Mouse (Mus musculus) cerebellum, adult 11 months (tissue): ENCODE data around the gene Tuba8.

Experiments used
- DNase-seq: peaks from one replicate; pipeline ENCODE4 v3.0.0; 2022

Tuba8 gene

DNA sequence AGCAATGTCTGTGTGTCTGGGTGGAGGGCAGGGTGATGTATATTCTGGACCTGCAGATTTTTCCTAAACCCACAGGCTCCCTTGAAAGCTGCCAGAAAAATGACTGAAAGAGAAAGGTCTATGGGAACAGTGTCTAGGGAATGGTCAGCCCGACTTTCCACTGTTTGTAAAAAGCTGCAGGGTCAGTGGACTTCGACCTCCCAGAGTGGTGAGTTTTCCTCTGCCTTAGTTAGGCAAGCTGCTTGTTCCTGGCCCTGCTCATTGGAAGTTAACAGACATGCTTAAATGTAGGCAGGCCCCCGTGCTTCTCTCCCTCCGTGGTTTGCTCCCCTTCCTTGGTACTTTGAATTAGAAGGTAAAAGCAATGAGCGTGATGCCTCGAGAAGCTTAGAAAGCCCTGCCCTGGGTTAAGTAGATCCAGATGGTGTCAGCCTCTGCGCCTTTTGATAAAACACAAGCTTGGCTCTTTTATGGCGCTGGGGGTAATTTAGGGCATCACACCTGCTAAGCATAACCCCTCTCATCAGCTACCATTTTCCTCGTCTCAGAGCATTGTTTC, 12.6 kb upstream of the Tuba8 start:
- no peak for DNase-seq

- no peak for DNase-seq
Measured at GRCm38 (mm10) chr6:121200458-121200857, 10.0 kb upstream of the Tuba8 start.

- DNase-seq: no peak
Measured at GRCm38 (mm10) chr6:121202026-121202425, 8.5 kb upstream of the Tuba8 start.

- DNase-seq: no peak
Measured at GRCm38 (mm10) chr6:121206481-121206880, 4.0 kb upstream of the Tuba8 start.

DNA sequence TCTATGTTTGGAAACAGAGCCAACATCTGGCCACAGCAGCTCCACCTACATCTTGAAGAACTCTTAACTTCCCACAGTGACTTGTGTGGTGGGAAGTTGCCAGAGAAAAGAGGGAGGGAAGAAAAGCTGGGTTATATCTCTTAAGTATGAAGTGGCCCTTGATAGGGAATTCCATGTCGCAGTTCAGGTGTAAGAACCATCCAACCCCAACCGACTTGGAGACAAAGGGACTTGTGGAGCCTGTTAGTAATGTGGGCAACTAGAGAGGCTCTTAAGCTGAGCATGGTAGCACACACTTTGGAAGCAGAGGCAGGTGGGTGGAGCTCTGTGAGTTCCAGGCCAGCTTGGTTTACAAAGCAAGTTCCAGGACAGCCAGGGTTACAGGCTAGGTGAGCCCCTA, 912 bp upstream of the Tuba8 start:
- no peak for DNase-seq

GRCm38 (mm10) chr6:121210926-121211289, 412 bp downstream of the Tuba8 start:
- no peak for DNase-seq

GRCm38 (mm10) chr6:121211743-121212142, 1.2 kb downstream of the Tuba8 start:
- DNase-seq: peak; percentile 24

DNA sequence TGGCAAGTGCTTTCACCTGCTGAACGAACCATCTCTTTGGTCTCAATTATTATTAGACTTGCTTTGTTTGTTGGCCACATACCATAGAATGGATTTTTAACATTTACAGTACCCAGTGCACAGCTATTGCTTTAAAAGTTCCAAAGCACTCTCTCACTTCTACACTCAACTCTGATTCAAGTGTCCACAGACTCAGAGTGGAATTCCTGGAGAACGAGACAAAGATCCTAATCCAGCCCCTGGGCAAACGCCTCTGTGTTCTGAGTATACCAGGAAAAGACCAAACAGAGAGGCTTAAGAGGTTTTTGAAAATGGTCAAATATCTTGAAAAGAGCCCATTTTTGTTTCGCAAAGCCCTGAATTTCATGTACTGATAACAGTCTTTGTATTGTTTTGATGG, 2.5 kb downstream of the Tuba8 start:
- no peak for DNase-seq

GRCm38 (mm10) chr6:121214221-121214620, 3.7 kb downstream of the Tuba8 start:
- DNase-seq: no peak

DNA sequence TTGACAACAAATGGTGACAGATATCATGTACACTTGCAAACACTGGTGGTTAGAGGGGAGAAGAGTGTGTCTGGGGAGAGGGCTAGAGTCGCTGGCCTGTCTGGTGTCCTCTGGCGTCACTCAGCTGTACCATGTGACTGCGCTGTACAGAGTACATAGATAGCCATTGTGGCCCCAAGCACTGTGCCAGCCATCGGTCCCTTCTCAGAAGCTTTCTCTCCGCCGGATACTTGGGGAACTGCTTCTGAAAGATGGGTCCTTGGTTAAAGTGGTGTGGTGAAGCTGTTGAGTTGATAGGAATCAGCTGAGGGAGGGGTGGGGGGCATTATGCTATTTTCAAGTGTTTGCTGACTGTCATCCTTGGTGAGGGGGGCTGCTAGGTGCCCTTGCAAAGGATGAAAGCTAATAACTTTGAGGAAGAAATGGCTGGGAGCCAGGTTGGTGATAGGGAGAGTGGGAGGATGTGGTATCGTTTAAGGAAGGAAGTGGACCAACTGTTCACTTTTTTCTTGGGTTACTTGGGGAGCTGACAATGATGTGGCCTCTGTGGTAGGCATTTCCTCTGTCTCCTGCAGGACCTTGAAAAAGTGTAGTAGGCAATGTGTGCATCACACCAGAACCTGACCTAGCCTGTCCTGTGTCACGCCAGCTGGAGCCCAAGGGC, 4.3 kb downstream of the Tuba8 start:
- no peak for DNase-seq

- no peak for DNase-seq
Measured at GRCm38 (mm10) chr6:121215336-121215735, 4.8 kb downstream of the Tuba8 start.

GRCm38 (mm10) chr6:121215896-121216295, 5.4 kb downstream of the Tuba8 start:
- no peak for DNase-seq

- no peak for DNase-seq
Measured at GRCm38 (mm10) chr6:121216589-121217255, 6.2 kb downstream of the Tuba8 start.

DNA sequence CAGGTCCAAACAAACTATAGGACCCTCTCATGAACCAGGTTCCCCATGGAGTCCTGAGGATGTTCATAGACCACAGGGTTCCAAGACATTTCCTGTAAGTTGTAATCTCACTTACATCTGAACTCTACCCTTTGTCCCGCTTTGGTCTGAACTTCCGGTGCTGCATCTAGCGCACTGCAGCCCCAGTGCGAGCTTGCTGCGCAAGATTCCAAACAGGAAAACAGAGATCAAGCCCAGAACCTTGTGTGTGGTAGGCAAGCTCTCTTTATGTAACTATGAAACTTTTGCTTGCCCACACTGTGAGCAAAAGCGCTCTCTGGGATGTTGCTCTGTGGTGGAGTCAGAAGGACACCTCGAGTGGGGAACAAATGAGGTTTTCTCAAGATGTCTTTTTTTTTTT, 7.5 kb downstream of the Tuba8 start:
- no peak for DNase-seq

DNA sequence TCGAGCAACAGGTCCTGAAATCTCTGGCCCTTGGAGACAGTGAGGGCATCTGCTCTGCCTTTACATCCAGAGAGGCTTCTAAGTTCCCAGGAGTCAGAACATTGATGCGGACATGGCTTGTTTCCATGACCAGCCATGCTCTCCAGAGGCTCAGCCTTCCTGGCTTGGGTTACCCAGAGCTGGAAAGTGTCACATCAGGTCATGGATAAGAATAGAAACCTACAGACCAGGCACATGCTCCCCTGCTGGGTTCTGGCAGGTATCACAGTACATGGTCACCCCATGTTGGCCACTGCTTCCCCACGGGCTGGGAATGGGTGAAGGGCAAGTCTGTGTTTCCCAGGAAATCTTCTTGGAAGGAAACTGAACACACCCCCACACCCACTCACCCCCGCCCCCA, 8.9 kb downstream of the Tuba8 start:
- DNase-seq: no peak

DNA sequence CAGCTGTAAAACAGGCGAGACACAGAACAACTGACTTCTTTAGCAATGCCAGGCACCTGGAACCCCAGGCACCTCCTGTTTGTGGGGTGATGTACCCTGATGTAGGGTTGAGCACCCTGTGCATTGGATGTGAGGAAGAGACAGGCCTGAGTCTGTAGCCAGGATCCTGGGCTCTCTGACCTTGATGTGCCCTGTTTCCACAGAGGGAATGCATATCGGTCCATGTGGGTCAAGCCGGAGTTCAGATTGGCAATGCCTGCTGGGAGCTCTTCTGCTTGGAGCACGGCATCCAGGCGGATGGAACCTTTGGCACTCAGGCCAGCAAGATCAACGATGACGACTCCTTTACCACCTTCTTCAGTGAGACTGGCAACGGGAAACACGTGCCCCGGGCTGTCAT, 9.7 kb downstream of the Tuba8 start:
- no peak for DNase-seq

DNA sequence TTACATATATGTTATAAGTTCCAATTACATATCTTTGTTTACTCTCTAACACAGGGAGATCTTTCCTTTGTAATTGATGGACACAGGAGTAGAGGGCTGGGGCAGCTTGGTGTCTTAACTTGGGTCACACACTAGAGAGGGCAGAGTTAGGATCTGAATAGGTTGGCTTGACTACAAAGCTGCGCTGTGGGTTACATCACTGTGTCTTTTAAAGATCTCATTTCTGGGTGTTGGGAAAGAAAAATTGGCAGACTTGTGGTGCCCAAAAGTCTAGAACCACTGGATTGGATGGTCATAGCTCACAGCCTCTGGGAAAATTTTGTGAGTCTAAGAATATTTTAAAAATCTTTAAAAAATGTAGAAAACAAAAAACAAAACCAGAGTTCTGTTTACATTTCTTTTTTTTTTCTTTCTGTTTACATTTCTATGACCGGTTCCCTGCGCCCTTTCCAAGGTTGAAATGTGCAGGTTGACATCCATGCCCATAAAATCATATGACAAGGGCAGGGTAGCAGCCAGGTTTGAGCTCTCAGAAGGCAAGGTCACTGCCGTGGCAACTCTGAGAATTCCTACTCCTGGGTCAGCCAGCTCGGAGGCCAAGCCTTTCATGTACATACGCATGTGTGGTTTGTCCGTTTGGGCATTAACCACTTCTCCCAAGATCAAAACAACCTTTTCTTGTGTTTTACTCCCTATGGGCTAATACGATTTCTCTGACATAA, 11.5 kb downstream of the Tuba8 start:
- DNase-seq: no peak

- no peak for DNase-seq
Measured at GRCm38 (mm10) chr6:121223001-121223400, 12.5 kb downstream of the Tuba8 start.

GRCm38 (mm10) chr6:121224067-121224466, 13.6 kb downstream of the Tuba8 start:
- DNase-seq: no peak

DNA sequence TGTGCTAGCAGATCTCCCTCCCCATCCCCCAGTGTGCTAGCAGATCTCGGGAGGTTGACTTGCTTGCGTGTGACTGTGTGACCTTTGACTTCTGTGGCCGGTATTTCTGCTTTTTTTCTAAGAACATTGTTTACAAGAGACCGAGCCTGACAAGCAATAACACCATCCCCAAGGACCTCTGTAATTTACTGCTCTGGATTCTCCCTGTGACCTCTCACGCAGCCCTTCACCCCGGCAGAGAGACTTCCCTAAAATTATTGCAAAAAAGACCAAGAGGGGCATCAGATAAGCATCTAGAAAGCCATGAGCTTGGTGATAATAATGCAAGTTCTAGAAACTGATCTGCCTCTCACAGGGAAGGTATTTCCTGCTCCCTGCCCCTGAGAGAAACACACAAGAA, 14.5 kb downstream of the Tuba8 start:
- DNase-seq: no peak

DNA sequence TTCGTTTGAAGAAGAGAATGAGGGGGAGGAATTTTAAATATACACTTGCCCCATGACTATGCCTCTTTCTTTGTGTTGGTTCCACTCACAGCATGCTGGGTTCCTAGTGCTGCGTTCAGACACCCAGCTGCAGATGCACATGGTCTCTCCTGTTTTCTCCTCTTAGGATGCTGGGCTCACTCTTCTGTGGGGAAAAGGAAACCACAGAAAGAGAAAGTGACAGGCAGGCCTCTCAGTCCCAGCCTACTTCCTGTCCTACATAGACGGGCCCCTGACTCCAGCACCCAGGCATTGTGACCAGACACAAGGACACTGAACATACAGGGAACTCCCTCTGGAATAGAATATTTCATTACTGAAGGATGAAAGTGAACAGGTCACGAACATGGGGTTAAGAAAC, 15.5 kb downstream of the Tuba8 start:
- DNase-seq: no peak

GRCm38 (mm10) chr6:121226744-121227143, 16.2 kb downstream of the Tuba8 start:
- no peak for DNase-seq

DNA sequence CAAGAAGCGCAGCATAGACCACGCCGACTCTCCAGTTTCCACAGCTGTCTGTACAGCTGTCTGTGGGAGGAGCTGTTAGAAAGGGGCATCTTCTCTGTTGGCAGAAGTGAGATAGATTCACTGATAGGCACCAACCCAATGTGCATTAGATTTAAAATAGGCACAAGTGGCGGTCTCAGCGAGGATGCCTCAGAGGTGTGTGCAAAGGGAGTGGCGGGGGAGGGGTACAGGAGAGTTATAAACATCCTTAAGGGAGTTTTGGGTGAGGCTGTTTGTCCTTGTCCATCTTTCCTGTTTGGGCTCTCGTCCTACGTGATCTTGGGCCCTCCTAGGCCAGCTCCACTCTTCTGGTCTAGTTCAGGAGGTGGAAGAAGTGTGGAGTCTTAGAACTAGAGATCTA, 17.9 kb downstream of the Tuba8 start:
- DNase-seq: no peak

DNA sequence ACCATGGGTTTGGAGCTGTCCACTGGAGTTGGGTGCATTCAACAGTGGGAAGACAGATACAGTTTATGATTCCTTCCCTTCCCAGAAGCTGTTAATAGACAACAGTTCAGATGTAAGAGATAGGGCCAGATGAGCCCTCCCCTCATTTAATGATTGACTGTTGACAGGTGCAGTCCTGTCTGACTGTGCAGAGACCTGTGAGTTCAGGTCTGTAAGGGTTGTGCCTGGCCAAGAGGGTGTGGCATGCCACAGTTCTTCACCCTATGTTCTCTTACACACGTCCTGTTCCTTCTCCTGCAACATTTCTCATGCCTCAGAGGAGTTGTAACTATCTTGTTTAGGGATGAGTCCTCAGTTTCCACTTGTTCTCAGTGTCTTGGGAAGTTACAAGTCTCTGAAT, 22.2 kb downstream of the Tuba8 start:
- no peak for DNase-seq
